Mouse (Mus musculus): ENCODE data around the gene Slc10a1. TPM values are rescaled to one million over a fixed set of nuclear protein-coding genes. Genes with fewer than 3 reads are reported as not detected.

Gene Slc10a1
- total RNA-seq, 2 experiments from 2014 or later: not detected

DNA sequence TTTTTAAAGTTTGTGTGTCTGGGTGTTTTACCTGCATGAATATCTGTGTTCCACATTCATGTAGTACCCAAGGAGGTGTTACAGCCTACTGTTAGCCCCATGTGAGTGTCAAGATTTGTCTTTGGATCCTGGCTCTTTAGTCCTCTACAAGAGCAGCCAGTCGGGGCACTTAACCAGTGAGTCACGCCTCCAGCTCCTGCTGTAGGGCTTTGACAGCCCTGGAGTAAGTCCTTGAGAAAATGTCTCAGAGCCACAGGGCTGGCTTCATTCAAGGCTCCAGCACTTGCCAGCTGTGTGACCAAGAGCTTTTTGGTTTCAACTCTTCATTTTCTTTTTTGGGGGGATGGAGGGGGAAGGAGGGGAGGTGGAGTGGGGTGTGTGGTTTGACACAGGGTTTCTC is 31.8 kb downstream of the Slc10a1 start:
- no peak for DNase-seq (ENCODE audit: low spot score in 2 of 2)
- no peak overlapping the region for H3K4me3 ChIP-seq
- H3K27ac ChIP-seq: no peak overlapping the region
- no peak for TF ChIP-seq CTCF (conservative IDR thresholded peaks at IDR 0.05)

DNA sequence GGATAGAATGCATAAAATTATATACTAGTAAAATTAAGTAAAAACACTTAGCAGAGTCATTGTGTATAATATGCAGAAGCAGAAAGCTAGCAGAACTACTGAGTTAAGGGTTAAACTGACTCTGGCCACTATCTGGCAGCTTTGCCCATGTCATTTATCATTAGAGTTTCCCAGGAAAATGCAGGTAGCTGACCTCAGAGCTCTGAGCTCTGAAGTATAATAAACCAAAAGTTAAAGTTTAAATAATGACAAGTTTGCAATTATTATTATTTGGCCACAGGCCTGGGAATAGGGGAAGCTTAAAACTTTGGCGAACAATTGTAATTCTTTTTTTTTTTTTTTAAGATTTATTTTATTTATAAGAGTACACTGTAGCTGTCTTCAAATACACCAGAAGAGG is 35.6 kb downstream of the Slc10a1 start:
- DNase-seq (ENCODE audit: low spot score in 2 of 2): no peak
- TF ChIP-seq CTCF (conservative IDR thresholded peaks at IDR 0.05): no peak
- Histone ChIP-seq H3K4me3 (no peak overlapping the region), H3K27ac (no peak overlapping the region)

DNA sequence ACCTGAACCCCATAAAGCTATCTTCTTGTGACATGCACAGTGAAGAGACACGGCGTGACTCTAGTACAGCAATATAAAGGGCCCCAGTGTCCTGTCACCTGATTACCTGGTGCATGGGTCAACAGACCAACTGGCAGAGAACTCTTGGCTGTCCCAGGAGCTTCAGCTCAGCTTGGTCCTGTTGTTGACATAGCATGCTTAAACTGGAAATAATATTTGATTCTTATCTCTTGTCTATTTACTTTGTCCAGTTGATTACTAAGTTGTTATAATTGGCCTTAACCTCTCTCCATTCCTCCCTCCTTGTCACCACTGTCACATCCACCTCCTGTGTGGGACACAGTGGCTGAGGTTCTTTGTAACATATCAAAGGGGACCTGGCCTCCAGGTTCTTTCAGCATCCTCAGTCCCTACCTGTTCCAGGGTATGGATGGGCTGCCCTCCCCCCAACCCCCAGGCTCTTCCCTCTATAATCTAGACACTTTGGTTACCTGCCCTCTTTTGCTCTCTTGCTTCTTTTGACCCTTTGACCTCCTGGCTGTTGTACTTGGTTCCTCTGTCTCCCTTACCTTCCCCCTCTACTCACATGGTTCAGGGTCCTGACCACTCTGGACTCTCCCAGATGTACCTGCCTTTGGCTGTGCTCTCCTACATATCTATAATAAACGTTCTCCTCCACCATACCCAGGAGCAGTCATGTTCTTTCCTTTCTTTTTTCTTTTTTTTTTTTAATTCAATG is 36.9 kb downstream of the Slc10a1 start:
- no peak overlapping the region for H3K27ac ChIP-seq
- TF ChIP-seq CTCF (conservative IDR thresholded peaks at IDR 0.05): no peak
- no peak overlapping the region for H3K4me3 ChIP-seq
- no peak for DNase-seq (ENCODE audit: low spot score in 2 of 2)

DNA sequence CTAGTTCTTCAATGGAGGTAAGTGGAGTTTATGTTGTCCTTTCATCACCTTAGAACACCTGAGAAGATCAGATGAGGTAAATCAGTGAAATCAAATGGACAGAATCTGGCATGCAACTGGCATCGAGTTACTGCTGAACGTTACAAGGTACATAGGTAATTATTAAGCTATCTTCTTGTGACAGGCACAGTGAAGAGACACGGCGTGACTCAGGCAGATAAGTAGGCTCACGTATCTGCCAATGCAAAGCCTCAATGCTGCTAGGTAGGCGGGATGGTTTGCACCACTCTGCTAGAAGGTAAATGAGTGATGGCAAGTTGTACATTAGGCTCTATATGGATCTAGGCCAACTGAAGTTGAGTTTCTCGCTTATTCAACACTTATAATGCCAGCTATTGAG is 38.4 kb downstream of the Slc10a1 start:
- no peak for TF ChIP-seq CTCF (conservative IDR thresholded peaks at IDR 0.05)
- H3K27ac ChIP-seq: no peak overlapping the region
- no peak for DNase-seq (ENCODE audit: low spot score in 2 of 2)
- no peak overlapping the region for H3K4me3 ChIP-seq

DNA sequence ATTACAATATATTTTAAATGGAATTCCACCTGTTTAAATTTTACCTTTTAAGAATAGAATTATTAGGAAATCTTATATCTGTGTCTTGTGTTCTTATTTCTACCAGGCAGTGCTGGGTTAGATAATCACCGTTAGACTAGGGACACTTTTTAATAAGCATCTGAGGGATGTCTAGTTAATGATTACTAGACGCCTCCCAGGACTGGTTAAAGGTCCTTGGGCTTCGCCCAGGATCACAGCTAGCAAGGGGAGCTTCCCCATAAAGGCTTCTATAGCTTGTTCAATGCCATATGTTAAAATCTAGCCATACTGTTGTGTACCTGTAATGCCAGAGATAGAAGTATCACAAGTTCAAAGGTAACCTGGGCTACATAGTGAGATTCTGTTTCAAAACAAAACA is 39.6 kb downstream of the Slc10a1 start:
- DNase-seq (ENCODE audit: low spot score in 2 of 2): no peak
- H3K4me3 ChIP-seq: no peak overlapping the region
- no peak overlapping the region for H3K27ac ChIP-seq
- TF ChIP-seq CTCF (conservative IDR thresholded peaks at IDR 0.05): no peak

DNA sequence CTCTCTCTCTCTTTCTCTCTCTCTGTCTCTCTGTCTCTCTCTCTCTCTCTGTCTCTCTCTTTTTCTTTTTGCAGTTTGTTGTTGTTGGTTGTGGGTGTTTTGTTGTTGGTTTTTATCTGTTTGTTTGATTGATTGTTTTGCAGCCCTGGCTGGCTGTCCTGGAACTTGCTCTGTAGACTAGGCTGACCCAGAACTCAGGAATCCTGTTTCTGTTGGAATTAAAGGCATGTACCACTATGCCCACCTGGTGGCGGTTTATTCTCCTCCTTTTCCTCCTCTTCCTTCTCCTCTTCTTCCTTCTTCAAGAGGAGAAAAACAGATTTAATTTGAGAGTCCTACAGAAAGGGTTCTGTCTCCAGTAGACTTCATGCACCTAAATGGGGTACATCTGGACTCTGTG is 41.0 kb downstream of the Slc10a1 start:
- H3K4me3 ChIP-seq: no peak overlapping the region
- H3K27ac ChIP-seq: no peak overlapping the region
- no peak for TF ChIP-seq CTCF (conservative IDR thresholded peaks at IDR 0.05)
- DNase-seq (ENCODE audit: low spot score in 2 of 2): no peak

DNA sequence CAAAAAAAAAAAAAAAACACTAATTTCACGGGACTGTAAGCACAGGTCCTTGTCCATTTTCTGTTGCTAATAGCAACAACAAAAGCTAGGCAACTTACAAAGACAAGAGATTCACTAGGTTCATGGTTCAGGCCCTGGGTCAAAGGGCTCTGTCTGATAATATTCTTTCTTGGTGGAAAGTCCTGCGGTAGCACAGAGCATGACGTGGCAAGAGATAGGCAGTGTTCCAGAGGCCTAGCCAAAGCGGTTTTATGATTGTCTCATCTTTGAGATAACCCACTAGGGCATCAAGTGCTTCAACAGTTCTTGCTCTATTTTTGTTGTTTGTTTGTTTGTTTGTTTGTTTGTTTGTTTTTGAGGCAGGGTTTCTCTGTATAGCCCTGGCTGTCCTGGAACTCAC is 42.0 kb downstream of the Slc10a1 start:
- no peak for TF ChIP-seq CTCF (conservative IDR thresholded peaks at IDR 0.05)
- no peak for DNase-seq (ENCODE audit: low spot score in 2 of 2)
- no peak overlapping the region for H3K27ac ChIP-seq
- H3K4me3 ChIP-seq: no peak overlapping the region

DNA sequence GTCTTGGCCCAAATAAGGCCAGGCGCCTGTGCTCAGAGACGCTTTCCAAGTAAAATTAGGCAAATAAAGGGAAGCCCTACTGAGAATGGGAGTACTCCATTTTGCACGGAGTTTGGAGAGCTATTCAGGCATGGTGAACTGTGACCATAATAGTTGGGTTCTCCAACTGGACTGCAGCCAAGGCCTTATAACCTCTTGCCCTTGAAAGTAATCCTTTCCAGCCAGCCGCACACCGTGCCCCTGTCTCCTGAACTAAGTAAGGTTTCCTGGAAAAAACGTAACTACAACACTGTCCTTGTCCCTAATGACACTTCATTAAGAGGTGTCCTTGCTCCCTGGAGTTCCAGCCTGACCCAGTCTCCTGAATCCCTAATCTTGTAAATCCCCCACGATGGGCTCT is 42.6 kb downstream of the Slc10a1 start:
- H3K27ac ChIP-seq: no peak overlapping the region
- no peak overlapping the region for H3K4me3 ChIP-seq
- TF ChIP-seq CTCF (conservative IDR thresholded peaks at IDR 0.05): no peak
- no peak for DNase-seq (ENCODE audit: low spot score in 2 of 2)

DNA sequence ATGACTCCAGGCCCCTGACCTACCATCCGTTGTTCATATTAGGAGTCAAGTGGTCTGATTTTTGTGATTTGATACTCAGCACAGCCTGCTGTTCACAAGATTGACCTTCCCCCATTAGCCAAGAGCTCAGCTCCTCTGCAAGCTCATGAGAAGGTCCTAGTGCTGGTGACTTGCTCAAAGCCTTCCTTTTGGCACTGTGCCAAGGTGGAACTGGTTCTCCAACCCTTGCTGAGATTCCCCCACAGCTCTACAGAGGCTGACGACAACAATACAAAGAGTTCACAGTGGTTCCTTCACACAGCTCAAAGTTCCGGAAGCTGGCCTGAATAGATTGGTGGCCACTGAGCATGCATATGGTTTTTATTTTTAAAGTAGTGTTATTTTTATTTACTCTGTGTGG is 44.3 kb downstream of the Slc10a1 start:
- H3K4me3 ChIP-seq: no peak overlapping the region
- TF ChIP-seq CTCF (conservative IDR thresholded peaks at IDR 0.05): no peak
- H3K27ac ChIP-seq: no peak overlapping the region
- peak in 1 of 2 experiments; percentile 22 for DNase-seq (ENCODE audit: low spot score in 2 of 2)

DNA sequence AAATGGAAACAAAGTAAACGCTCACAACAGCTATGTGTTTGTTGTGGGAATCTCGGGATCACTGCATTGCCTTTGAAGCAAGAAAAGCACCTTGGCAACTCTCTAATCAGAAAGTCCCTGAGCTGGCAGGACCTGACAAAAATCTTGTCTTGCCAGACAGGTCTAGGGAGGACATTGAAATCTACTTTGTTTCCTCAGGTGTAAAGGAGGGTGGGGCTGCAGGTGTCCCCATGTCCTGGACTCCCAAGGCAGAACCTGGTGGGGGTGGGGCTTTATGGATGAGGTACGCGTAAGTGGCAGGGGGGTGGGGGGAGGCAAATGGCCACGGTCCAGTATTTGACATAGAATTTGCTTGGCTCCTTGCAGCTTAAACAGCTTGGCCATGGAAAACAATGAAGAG is 44.9 kb downstream of the Slc10a1 start:
- H3K27ac ChIP-seq: no peak overlapping the region

DNA sequence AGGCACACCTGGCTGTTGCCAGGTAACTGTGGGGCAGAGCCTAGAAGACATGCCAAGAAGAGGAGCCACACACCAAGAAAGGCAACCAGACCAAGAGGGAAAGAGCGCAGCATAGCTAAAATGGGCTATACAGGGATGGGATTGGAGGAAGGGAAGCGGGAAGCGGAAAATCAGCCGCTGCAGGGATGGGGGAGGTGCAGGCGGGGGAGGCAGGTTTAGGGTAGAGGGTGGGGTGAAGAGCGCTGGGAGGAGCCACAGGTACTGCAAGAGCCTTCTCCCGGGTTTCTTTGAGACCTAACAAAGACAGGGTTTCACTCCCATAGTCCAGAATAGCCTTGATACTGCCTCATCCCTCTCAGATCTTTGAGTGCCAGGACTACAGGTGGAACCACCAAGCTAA is 45.6 kb downstream of the Slc10a1 start:
- H3K4me3 ChIP-seq: peak overlapping the region; percentile 23; the same call in 1 of the 2 replicates
- DNase-seq (ENCODE audit: low spot score in 2 of 2): peak in 1 of 2 experiments; percentile 5
- TF ChIP-seq CTCF (conservative IDR thresholded peaks at IDR 0.05): no peak

More for the DNA sequence above, 44.9 kb downstream of the Slc10a1 start:
- no peak overlapping the region for H3K4me3 ChIP-seq
- no peak for DNase-seq (ENCODE audit: low spot score in 2 of 2)
- TF ChIP-seq CTCF (conservative IDR thresholded peaks at IDR 0.05): no peak

DNA sequence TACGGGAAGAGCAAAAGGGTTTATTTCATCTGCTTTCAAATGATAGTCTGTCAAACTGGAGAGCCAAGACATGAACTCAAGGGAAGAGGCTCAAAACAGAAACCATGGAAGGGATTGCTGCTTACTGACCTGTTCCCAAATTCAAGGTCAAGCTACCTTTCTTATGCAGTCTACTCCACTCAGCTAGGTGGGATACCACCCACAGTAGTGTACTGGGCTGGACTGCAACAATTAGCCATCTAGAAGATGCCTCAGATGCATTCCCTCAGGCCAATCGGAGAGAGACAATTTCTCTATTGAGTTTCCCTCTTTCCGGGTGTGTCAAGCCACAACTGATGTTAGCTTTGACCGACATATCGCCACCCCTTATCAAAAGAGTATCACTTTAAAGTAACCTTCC is 47.2 kb downstream of the Slc10a1 start:
- no peak for DNase-seq (ENCODE audit: low spot score in 2 of 2)
- no peak for TF ChIP-seq CTCF (conservative IDR thresholded peaks at IDR 0.05)
- Histone ChIP-seq H3K27ac (no peak overlapping the region), H3K4me3 (no peak overlapping the region)

More for the DNA sequence above, 45.6 kb downstream of the Slc10a1 start:
- H3K27ac ChIP-seq: no peak overlapping the region

DNA sequence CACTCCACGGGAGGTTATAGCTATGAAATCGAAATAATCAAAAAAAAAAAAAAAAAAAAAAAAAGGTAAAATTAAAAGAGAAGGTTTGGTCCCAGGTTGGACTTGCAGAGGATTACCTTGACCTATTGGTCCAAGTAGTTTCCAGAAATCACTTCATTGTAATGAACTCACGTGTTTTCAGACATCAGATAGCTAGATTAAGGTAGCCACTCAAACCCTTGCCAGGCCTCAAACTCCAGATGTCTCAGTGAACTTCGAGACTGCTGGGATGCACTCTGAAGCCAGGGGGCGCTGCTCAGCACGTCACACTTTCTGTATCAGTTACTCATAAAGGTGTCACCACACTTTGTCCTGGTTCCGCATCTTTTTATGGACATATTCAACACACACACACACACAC is 50.7 kb downstream of the Slc10a1 start:
- TF ChIP-seq CTCF (conservative IDR thresholded peaks at IDR 0.05): peak; percentile 65
- DNase-seq (ENCODE audit: low spot score in 2 of 2): no peak
- no peak overlapping the region for H3K4me3 ChIP-seq
- H3K27ac ChIP-seq: no peak overlapping the region

DNA sequence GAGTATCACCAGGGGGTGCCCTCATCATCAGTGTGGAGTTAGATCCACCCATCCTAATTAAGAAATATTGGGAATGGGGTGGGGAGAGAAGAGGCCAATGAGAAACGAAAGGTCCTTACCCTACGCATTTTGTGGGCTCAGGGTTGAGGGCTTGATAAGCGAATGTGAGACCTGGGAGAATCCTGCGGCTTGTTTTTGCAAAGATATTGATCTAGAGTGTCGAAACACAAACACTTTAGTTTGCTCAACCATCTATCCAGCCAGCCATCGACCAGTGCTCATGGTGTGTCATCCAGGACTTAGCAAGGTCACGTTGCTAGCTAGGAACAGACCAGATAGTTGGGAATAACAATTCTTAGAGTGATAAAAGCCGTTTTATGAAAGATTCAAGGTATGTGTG is 58.9 kb downstream of the Slc10a1 start:
- Histone ChIP-seq H3K4me3 (no peak overlapping the region), H3K27ac (no peak overlapping the region)
- no peak for DNase-seq (ENCODE audit: low spot score in 2 of 2)
- no peak for TF ChIP-seq CTCF (conservative IDR thresholded peaks at IDR 0.05)

Other genes with a start within 250 kb of the Slc10a1 start
- gene Ccdc177, start 208.0 kb downstream of the Slc10a1 start, total RNA-seq (2021): 10 to 100 TPM; 18.4 to 18.6 TPM
- gene Susd6, start 178.2 kb downstream of the Slc10a1 start, total RNA-seq (2021): 10 to 100 TPM; 71.6 to 72.1 TPM
- gene Srsf5, start 23.2 kb downstream of the Slc10a1 start, total RNA-seq (2021): 100 to 1,000 TPM; 356 to 358 TPM
- 1 to 10 TPM; 7.6 to 8.0 TPM for gene Smoc1, start 58.1 kb upstream of the Slc10a1 start, total RNA-seq (2021)

All from layer of hippocampus, adult 2 months (tissue).